Mouse (Mus musculus): ENCODE data around the gene Ncdn.

Ncdn gene

DNA sequence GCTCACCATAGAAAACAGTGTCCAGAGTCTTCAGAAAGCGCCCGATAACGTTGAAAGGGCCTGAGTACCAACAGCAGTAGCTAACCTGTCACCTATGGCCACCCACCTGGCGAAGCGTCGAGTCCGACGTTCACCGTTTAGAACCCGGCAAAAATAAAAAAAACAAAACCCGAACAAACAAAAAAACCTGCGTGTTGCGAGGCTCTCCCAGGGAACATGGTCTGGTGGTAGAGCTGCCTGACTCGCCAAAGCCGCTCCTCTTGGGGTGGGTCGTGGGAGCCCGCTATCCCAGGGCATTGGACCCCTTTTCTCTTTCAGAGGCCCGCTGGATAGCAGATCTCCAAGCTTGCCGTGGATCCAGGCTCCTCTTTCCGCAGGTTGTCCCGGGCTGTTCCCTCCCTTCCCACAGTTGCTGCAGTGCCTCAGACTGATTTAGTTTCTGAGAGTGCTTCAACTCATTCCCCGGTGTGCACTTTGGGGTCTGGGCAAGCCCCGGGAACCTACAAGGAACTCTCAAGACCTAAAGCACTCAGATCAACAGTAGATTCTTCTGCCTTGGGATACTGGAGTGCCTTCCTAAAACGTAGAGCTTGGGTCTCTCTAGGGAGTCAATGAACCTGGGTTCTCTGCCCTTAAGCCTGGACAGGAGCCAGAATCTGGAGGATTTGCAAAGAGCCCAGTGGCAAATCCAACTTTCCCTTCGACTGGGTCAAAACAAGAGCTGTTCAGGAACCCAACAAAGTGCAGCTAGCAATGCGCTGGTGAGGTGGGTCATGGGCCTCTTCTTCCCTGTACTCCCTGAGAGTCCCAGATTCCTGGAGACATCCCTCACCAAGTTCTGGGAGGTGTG lies 20.5 kb downstream of the Ncdn start:
- no peak for DNase-seq (ENCODE audit: low read depth, low spot score)

DNA sequence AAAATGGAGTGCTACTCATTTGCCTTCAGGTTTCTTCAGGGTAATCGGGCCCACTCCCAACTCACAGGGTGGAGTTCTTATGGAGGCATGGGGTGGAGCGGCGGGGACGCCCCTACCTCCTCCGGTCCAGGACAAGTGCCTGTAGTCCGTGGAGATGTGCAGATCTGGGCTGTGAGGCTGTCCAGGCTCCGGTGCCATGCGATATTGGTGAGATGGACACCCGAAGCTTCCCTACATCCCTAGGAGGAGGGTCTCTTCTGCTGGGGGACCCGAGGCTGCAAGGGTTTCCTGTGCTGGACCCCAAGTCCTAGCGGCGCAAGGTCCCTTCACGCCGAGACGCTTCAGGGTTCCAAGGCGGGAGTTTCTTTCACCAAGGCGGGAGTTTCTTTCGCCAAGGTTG lies 21.1 kb downstream of the Ncdn start:
- no peak for DNase-seq (ENCODE audit: low read depth, low spot score)

DNA sequence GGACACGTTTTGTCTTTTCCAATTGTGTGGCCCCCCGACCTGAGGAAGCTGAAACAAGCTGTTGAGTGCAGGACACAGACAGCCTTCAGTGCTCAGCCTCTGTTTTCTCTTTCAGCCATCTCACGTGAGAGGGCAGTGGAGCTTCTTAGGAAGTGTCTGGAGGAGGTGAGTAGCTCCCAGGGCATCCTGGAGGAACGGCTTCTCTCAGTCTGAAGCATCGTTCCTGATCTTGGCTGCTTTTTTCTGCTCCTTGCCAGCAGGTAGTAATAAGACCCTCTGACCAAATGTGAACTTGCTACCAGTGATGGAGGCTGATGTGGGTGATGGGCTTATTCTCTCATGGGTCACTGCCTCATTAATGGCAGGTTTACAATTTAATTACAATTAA lies 45.8 kb downstream of the Ncdn start:
- DNase-seq (ENCODE audit: low read depth, low spot score): no peak

DNA sequence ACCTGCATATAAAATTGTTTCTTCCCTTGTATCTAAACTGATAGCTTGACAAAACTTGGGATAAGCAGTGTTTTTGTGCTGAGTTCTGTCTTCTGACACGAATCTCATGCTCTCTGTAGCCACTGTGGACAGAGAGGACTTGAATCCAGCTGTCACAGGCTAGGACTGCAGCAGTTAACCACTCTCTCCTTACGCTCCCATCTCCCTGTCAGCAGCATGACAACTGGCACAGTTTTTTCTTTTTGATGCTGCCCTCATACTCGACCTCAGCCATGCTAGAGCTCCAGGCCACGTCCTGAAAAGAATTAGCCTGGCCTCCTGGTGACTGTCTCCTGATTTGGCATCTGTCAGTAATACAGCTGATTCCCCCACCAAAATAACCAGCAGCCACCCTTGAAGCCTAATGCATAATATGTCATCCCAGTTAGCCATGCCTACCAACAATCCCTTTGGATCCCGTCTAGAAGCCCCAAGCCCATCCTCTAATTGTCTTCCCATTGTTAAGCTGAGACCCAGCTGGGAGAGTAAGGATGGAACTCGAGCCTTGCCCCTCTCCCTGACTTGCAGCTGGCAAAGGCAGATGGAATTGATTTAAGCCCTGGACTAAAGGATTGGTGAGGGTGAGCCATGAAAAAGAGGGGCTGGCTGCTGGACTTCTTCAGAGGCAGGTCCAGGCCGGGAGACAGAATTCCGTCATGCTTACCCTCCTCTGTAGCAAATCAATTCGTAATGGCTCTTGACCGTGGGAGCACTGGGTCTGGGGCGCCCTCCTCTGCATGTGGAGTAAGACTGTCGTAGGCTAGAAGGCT lies 46.4 kb downstream of the Ncdn start:
- no peak for DNase-seq (ENCODE audit: low read depth, low spot score)

DNA sequence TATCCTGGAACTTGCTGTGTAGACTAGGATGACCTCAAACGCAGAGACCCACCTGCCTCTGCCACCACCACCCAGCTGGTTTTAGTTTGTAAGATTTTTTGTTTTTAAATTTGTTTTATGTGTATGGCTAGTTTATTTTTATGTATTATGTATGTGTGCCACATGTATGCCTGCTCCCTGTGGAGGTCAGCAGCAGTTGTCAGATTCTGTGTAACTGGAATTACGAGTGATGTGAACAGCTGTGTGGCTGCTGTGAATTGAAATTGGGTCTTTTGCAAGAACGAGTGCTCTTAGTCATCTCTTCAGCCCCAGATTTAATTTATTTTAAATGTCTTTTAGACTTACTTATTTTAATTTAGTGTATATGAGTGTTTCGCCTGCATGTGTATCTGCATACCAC lies 56.3 kb downstream of the Ncdn start:
- no peak for DNase-seq (ENCODE audit: low read depth, low spot score)
